Mouse (Mus musculus) MN1 (cell line): ENCODE data around the gene Klhdc2.

Experiments
- DNase-seq: peaks from one replicate; pipeline ENCODE4 v3.0.0-alpha.2; 2016; ENCODE audit warnings: low spot score

Gene Klhdc2

GRCm38 (mm10) chr12:69296511-69297410 lies at the start of gene Klhdc2:
Gene Klhdc2, plus strand, starts transcription at chr12:69296681.
- DNase-seq, result peak; percentile 96

GRCm38 (mm10) chr12:69249766-69250165 lies 46.7 kb upstream of the Klhdc2 start:
- DNase-seq, result no peak

- DNase-seq, result no peak
Observed at GRCm38 (mm10) chr12:69250756-69251155, 45.7 kb upstream of the Klhdc2 start.

GRCm38 (mm10) chr12:69253806-69254205 lies 42.7 kb upstream of the Klhdc2 start:
- DNase-seq, result no peak

- DNase-seq, result no peak
Observed at GRCm38 (mm10) chr12:69257836-69258235, 38.6 kb upstream of the Klhdc2 start.

- no peak for DNase-seq
Observed at GRCm38 (mm10) chr12:69262251-69262650, 34.2 kb upstream of the Klhdc2 start.

GRCm38 (mm10) chr12:69265031-69265430 lies 31.4 kb upstream of the Klhdc2 start:
- no peak for DNase-seq

- DNase-seq, result no peak
Observed at GRCm38 (mm10) chr12:69267956-69268632, 28.4 kb upstream of the Klhdc2 start.

GRCm38 (mm10) chr12:69268956-69269355 lies 27.5 kb upstream of the Klhdc2 start:
- no peak for DNase-seq

GRCm38 (mm10) chr12:69279931-69280469 lies 16.5 kb upstream of the Klhdc2 start:
- DNase-seq, result no peak

GRCm38 (mm10) chr12:69280915-69281314 lies 15.6 kb upstream of the Klhdc2 start:
- DNase-seq, result no peak

GRCm38 (mm10) chr12:69283146-69283545 lies 13.3 kb upstream of the Klhdc2 start:
- peak; percentile 56 for DNase-seq

- DNase-seq, result no peak
Observed at GRCm38 (mm10) chr12:69287535-69287934, 8.9 kb upstream of the Klhdc2 start.

GRCm38 (mm10) chr12:69288699-69289098 lies 7.8 kb upstream of the Klhdc2 start:
- DNase-seq, result no peak

GRCm38 (mm10) chr12:69292401-69292800 lies 4.1 kb upstream of the Klhdc2 start:
- DNase-seq, result no peak

GRCm38 (mm10) chr12:69293815-69294214 lies 2.7 kb upstream of the Klhdc2 start:
- no peak for DNase-seq

GRCm38 (mm10) chr12:69294936-69295335 lies 1.5 kb upstream of the Klhdc2 start:
- no peak for DNase-seq

GRCm38 (mm10) chr12:69295651-69296050 lies 830 bp upstream of the Klhdc2 start:
- peak; percentile 46 for DNase-seq

GRCm38 (mm10) chr12:69297411-69298150 lies 1.1 kb downstream of the Klhdc2 start:
- DNase-seq, result no peak

GRCm38 (mm10) chr12:69298281-69298680 lies 1.8 kb downstream of the Klhdc2 start:
- peak; percentile 38 for DNase-seq

GRCm38 (mm10) chr12:69299231-69299630 lies 2.8 kb downstream of the Klhdc2 start:
- DNase-seq, result peak; percentile 62

GRCm38 (mm10) chr12:69299831-69300230 lies 3.4 kb downstream of the Klhdc2 start:
- no peak for DNase-seq
